Mouse (Mus musculus) adrenal gland, postnatal 14 days (tissue): Measurements from ENCODE around the gene Tmem208. TPM values are rescaled to one million over a fixed set of nuclear protein-coding genes. Genes with fewer than 3 reads are reported as not detected.

Source experiments
- DNase-seq: peaks from one replicate; pipeline ENCODE4 v3.0.0; 2021; ENCODE audit warnings: mixed read lengths
- total RNA-seq: library from RNA; stranded (reverse); gene quantifications from 2 replicates; pipeline ENCODE4 v1.2.3, GENCODE M21; 2021

Tmem208 gene
- total RNA-seq, 1 experiment from 2014 or later = 48.6 TPM

DNA sequence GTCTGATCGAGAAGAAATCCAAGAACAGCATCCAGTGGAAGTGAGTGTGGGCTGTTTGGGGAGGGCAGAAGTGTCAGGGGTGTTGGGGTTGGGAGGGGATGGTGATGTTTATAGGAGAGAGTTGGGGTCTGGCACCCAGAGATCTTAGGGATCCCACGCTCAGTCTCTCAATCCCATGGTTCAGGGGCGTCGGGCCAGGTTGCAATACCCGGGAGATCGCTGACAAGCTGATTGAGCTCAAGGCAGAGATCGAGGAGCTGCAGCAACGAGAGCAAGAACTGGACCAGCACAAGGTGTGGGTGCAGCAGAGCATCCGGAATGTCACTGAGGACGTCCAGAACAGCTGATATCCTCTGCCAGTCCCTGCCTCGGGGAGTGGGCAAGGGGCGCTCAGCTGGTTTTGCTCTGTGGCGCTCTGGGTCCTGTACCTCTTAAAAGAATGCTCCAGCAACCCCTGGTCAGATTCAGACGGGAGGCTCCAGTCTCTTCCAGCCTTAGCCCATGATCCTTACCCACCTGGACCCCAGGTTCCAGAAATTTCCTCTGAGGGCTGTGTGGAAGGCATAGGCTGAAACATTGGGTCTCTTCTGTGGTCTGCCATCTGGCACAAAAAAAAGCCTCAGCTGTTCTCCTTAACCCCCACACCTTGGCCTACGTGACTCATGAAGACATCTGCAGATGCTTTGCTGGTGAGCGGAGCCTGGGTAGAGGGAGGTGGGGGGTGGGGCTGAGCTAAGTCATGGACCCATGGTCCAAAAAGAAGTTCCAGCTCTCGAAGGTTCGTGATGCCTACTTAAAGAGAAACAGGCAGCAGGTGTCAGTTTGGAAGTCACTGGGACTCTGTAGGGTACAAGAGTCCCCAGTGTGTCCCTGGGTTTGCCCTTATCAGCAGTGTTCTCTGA is 27.6 kb upstream of the Tmem208 start:
- DNase-seq = no peak

- no peak for DNase-seq
Observed at GRCm38 (mm10) chr8:105299962-105300361, 26.2 kb upstream of the Tmem208 start.

DNA sequence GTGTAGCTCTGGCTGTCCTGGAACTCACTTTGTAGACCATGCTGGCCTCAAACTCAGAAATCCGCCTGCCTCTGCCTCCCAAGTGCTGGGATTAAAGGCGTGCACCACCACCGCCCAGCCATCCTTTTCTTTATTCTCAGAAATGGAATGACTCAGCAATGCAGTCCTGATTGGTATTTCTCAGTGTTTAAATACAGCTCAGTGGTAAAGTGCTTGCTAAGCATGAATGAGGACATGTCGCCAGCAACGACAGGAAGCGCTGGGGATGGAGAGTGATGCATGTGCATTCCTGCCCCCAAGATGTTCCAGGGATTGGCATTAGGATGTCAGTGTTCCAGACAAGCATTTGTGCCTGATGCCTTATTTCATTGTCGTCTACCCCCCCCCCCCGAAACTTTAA is 22.8 kb upstream of the Tmem208 start:
- DNase-seq = no peak

DNA sequence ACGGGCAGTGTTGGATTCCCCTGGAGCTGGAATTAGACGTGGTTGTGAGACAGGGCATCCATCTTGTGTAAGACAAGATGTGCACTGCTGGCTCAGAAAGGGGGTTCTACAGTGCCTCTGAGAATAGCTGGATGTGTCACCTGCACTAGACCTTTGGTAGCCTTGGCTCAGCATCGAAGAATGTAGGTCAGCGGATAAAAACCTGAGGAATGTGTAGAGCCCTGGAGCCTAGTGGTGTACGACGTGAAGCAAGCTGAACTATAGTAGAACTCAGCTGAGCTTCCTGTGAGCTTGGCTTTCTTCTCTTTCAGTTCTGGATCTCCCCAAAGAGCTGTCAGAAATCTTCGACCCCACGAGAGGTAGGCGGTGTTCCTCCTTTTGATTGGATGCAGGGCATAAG is 22.3 kb upstream of the Tmem208 start:
- DNase-seq = no peak

DNA sequence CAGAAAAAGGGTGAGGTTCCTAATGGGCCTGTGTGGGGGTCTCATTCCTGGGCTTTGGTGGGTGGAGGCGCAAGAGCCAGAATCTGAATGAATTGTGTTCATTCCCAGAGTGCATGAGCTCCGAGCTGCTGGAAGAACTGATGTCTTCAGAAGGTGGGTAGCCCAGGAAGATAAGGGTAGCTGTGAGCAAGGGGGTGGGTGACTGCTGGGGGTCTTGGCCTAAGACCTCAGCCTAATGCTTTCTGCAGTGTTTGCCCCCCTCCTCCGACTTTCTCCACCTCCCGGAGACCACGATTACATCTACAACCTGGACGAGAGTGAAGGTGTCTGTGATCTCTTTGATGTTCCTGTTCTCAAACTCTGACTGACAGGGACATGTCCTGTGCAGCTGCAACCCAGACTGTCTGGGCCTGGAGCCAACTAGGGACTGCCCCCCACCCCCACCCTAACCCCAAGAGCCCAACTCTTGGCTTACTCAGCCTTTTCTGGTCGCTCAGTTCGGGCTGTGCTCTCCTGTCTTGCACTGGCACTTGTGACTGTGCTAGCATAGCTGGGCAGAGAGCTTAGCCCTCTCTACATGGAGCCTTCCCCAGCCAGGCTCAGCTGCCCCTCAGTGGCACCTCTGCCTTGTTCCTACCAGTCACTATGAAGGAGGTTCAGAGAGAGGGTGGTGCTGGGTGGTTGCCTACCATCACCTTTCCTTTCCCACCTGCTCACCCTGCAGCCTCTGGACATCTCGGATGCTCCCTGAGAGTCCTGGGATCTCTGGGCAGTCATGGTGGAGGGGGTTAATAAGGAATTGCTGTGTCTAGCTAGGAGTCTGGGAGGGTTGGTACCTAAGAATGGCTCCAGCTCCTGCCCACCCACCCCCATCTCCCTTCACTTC is 21.6 kb upstream of the Tmem208 start:
- no peak for DNase-seq

DNA sequence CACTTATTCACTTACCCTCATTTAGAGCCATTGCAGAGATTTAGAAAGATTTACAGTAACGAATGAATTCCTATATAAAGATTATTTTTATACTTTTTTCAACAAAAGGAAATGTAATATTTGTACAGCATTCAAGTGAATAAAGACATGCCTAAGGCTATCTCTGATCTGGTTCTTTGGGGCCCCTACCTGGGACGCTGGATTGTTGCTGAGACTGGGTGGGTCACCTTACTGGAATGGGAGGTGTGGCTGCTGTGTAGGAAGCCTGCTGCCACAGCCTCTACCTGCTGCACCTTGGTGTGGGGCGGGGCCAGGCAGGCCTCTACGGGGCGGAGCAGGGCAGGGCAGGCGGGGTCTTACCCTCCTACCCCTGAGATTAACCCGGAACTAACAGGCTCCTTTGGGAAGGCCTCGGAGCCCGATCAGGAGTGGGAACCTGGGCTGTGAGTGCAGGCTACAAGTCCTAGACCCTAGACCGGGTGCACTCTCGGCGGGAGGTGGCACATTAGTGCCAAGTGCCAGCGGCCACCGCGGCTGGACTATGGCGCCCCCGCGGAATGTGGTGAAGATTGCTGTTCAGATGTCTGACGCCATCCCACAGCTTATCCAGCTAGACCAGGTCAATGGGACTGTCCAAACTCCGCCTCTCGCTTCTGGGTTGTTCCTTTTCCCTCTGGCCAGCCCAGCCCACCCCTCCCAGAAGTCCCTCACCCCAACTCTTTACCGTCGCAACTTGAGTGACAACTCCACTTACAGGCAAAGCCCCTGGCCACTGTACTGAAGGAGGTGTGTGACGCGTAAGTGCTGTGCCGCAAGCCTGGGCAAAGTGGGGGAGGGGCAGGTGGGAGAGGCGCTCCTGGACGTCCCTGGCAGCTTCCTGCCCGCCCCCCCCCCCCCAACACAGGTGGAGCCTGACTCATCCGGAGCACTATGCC is 20.7 kb upstream of the Tmem208 start, which contains the start of gene Elmo3:
Elmo3 (plus strand) TSS at position 391 of the 935 bp plus-strand sequence.
- DNase-seq = peak; percentile 83

DNA sequence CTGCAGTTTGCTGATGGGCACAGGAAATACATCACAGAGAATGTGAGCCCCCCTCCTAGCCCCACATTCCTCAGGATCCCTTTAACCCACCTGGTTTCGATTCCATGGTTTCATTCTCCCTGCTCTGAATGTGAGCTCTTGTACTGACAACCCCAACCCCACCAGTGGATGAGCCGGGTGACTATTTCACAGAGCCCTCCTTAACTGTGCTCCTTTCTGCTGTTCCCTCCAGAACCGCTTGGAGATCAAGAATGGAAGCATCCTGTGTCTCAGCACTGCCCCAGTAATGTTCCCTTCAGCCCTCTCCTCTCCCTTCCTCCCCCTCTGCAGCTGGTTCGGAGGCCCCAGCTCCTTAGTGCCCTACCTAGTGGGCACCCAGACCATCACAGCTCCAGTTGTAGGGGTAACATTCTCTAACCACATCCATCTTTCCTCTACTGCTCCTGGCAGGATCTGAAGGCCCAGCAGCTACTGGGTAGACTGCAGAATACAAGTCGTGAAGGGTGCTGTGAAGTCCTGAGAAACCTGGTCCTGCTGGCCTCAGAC is 19.9 kb upstream of the Tmem208 start:
- no peak for DNase-seq

- DNase-seq = no peak
Observed at GRCm38 (mm10) chr8:105307670-105308069, 18.5 kb upstream of the Tmem208 start.

DNA sequence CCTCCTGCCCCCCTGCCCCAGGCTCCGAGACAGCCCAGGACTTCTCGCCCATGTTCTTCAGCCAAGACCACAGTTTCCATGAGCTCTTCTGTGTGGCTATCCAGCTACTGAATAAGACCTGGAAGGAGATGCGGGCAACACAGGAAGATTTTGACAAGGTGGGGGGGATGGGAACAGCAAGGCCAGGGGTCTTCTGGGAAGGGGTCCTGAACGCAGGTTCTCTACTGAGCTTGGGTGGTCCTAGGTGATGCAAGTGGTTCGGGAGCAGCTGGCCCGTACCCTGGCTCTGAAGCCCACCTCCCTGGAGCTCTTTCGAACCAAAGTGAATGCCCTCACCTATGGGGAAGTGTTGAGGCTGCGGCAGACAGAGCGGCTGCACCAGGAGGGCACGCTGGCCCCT is 17.7 kb upstream of the Tmem208 start:
- no peak for DNase-seq

DNA sequence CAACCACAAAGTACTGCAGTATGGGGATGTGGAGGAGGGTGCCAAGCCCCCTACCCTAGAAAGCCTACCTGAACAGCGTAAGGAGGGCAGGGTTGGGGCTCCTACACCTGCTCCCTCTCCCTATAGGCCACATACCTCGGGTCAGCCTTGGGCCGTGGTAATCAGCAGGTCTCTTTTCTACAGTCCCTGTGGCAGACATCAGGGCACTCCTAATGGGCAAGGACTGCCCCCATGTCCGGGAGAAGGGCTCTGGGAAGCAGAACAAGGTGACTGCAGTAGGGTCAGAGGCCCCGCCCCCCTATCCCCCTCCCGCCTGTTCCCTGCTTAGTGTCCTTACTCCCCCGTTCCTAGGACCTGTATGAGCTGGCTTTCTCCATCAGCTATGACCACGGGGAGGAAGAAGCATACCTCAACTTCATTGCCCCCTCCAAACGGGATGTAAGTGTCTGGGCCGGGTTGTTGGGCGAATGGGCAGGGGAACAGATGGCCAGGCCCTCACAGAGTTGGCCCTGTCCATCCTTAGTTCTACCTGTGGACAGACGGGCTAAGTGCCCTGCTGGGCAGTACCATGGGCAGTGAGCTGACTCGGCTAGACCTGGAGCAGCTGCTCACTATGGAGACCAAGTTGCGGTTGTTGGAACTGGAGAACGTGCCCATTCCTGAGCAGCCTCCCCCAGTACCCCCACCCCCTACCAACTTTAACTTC is 16.9 kb upstream of the Tmem208 start:
- DNase-seq = no peak

DNA sequence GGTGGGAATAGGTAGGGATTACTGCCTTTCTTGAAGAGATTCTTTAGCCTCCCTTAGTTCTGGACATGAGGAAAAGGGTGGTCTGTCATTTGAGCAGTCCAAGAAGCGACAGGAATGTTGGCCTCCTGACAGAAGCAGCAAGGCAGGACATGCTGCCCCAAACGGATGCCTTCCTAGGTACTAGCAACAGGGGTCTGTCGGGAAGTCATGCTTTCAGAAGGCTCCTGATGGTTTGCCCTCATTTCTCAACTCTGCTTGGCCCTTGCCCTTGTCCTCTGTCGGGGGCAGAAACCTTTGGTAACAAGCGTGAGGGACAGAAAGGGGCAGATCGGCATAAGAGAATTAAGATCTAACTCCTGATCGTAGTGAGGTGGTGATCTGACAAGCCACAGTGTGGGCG is 16.0 kb upstream of the Tmem208 start:
- no peak for DNase-seq

DNA sequence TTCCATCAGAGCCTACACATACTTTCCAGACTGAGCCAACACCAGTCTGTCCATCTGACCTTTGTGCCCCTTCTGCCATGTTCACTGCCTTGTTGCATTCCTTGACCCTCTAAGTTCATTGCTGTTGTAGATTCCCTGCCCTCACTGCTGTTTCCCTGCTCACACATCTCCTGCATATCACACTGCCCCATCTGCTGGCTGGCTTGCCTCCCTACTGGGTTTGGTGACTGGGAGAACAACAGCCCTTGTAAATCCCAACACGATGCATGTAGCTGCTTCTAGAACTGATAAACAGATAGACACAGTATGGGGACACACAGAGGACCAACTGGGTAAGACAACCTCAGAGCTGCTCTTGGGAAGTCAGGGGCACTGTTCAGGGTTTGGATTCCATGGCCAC is 14.4 kb upstream of the Tmem208 start:
- no peak for DNase-seq

GRCm38 (mm10) chr8:105312891-105313481 is 13.2 kb upstream of the Tmem208 start:
- no peak for DNase-seq

DNA sequence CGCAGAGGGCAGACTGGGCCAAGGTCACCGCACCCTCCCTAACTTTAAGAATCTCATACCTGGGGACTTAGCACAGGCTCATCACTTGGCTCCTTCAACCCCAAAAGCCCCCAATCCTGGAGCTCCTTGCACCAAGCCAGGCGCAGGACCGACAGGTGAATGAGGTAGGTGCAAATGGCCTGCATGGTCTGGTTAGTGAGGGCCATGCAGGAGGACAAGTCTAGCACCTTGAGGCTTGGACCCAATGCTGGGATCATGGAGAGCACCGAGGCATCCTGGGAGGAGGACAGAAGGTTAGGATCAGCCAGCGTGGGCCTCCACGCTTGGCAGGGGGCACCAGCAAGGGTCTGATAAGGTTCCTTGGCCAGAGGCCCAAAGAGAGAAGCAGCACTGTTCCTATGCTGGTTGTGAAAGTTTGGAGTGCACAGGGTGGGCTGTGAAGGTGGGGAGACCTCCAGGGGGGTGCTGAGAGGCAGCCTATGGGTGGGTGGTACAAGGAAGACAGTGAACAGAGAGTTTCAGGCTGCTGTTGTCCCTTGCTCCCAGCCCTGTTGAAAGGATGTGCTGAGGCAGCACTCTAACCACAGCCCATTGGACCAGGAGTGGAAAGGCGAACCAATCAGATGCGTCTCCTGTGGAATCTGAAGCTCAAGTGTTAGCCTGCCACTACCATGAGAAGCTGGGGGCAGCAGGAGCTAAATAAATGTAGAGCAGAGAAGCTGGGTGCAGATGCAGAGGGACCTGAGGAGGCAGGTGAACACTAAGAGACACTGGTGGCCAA is 12.3 kb upstream of the Tmem208 start:
- no peak for DNase-seq

DNA sequence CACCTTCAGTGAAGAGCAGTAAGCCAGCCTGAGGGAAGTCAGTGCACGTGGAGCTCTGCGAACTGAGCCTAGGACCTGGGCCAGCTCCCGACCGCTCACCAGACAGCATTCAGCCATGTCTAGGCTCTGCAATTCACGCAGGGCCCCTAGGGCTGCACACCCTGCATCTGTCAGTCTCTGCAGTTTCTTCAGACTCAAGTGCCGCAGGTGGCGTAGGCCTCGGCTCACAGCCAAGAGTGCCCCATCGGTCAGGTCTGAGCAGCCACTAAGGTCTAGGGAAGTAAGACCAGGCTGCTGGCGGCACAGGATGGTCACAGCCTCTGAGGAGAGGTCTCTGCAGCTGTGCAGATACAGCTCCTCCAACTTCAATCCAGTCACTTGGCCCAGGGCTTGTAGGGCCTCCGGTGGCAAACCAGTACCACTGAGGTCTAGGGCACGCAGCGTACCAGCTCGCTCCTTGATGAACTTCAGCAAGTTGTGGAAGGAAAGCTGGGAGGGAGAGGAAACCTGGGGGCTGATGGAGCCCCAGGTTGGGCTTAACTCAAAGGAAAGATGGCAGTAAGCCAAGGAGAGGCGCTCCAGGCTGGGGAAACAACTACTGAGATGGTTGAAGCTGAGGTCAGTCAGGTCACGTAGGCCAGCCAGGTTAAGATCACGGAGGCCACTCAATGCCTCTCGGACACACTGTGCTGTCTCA is 10.9 kb upstream of the Tmem208 start:
- DNase-seq = no peak

DNA sequence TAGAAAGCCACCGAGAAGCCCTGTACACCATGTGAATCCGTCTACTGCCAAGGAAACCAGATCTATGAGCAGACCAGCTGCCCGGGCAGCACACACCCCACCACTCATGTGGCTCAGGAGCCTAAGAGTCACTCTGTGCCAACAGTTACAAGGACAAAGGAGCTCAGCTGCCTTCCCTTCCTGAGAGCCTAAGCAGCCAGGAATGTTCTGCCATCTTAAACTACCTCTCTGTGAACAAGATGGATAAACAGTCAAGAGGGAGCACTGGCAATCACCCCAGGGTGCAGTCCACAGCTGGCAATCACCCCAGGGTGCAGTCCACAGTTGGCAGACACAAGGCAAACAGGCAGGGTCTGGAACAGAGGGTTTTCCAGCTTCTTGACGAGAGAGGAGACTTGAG is 8.2 kb upstream of the Tmem208 start:
- no peak for DNase-seq

GRCm38 (mm10) chr8:105318662-105319190 is 7.4 kb upstream of the Tmem208 start:
- no peak for DNase-seq

DNA sequence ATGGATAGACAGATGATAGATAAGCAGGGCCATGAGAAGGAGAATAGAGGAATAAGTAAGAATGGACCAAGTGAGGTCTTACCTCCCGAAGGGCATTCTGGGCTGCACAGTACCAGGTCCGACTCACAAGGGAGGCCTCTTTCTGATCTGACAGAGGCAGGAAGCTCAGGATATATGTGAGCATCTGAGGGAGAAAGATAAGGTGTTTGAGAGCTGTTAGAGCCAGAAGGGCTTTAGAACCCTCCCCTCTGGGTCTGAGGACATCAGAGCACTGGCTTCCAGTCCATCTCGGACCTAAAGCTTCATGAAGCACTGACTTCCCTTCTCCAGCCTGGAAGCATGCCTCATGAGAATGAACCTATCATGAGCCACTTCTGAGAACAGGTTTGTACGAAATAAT is 3.0 kb upstream of the Tmem208 start:
- no peak for DNase-seq

DNA sequence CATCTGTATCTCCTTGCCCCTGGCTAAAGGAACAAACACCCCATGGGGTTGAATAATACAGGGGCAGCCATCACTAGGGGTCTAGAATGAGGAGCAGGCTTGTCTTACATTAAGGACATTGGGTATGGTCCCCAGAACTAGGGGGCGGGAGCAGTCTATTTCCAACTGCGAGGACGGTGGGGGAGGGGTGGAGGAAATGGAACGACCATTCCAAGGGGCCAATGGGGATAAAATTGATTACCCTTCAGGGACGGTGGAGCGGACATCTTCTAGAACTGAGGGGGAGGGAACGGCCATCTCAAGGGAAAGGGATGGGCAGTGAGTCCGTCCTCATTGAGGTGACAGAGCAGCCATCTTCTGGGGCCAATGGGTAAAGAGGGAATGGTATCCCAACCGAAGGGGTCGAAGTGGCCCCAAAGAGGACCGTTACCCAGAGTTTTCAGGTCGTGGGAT is 487 bp upstream of the Tmem208 start:
- no peak for DNase-seq
